Mouse (Mus musculus): ENCODE results near the gene Fam186b. TPM values are rescaled to one million over a fixed set of nuclear protein-coding genes. Genes with fewer than 3 reads are reported as not detected.

Fam186b gene
- not detected in 2 replicates for polyA plus RNA-seq (2012; ENCODE audit: low replicate concordance)

GRCm38 (mm10) chr15:99295484-99295981 is at the start of gene Fam186b:
Gene Fam186b (minus strand): TSS chr15:99295888.

GRCm38 (mm10) chr15:99294813-99295374 is 794 bp downstream of the Fam186b start, which contains the start of gene Prpf40b:
Gene Prpf40b (plus strand): TSS chr15:99295087.

DNA sequence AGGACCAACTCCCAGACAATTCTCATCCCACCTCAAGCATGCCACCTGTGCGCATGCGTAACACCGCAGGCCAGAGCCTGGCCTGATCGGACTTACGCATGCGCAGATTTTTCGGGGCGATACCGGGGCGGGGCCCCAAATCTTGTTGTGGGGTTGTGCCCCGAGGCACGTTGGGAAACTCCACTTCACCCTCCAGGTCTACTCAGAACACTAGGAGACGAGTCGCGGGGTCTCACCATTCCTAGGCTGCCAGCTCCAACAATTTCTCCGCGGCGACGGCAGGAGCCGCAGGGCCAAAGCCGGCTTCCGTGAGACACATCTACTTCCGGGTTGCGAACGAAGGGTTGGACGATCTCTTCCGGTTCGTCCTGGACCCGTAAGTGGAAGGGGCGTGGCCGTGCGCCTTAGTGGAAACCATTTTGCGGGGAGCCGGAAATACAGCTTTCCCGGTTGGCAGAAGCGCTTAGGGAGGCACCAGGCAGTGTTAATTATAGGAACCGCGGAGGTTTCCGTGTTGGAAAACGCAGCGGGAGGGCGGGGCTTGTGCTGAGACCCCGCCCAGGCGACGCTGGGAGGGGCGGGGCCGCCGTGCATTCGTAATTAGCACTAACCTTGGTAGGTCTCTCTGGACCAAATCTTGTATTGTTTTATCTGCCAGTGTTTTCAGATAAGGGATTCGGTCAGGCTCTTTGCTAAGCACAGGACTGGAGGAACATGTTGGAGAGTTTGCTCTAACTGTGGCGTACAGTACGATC is 43.9 kb downstream of the Fam186b start, which contains the start of gene Mcrs1:
TSS of gene Mcrs1 (minus strand) at position 336 of the 755 bp plus-strand sequence.

DNA sequence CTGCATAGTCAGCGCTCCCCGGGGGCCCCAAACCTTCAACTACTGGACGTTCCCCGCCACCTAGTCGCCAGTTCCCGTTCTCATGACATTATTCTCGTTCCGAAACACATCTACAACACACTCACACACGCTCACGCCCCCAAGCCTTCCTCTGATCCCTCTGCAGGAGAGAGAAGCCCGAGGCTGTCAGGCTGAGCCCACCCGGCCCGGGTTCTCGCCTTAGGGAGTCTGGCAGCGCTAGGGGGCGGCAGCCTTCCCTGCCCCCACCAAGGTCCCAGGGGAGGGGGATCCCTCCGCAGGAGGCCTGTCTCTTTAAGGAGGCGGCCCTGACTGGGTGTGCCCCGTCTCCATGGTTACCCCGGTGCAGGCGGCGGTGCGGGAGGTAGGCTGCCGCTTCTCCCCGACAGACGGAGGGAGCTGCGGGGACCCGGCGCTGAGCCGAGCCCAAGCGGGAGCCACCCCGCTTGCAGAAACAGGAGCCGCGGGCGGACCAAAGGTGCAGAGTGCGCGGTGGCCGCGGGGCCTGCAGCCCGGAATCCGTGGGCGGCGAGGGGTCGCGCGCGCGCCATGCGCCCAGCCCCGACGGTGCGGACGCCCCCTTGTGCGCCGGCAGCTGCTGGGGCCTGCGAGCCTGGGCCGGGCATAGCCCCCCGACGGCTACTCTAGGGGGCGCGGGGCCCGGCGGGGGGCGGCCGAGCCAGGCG is 71.3 kb downstream of the Fam186b start, which contains the start of gene Kcnh3:
TSS of gene Kcnh3 (plus strand) at position 654 of the 704 bp plus-strand sequence.

Other genes starting within 250 kb of the Fam186b start
- not detected in 2 replicates for gene Prph, start 240.7 kb downstream of the Fam186b start, polyA plus RNA-seq (2012; ENCODE audit: low replicate concordance)
- gene Troap, start 221.3 kb downstream of the Fam186b start, polyA plus RNA-seq (2012; ENCODE audit: low replicate concordance): 84.4 and 87.8 TPM in 2 replicates
- not detected in 2 replicates for gene C1ql4, start 208.1 kb downstream of the Fam186b start, polyA plus RNA-seq (2012; ENCODE audit: low replicate concordance)
- gene Dnajc22, start 202.7 kb downstream of the Fam186b start, polyA plus RNA-seq (2012; ENCODE audit: low replicate concordance): 0.11 TPM in 1 of 2 replicates, not detected in the other
- gene Spats2, start 170.0 kb downstream of the Fam186b start, polyA plus RNA-seq (2012; ENCODE audit: low replicate concordance): 0.27 and 0.60 TPM in 2 replicates
- 0.46 and 0.48 TPM in 2 replicates for gene Kcnh3, start 71.0 kb downstream of the Fam186b start, polyA plus RNA-seq (2012; ENCODE audit: low replicate concordance)
- 70.0 and 92.1 TPM in 2 replicates for gene Mcrs1, start 43.9 kb downstream of the Fam186b start, polyA plus RNA-seq (2012; ENCODE audit: low replicate concordance)
- 20.8 and 37.7 TPM in 2 replicates for gene Prpf40b, start 801 bp downstream of the Fam186b start, polyA plus RNA-seq (2012; ENCODE audit: low replicate concordance)
- 6.8 and 9.3 TPM in 2 replicates for gene Fmnl3, start 74.6 kb upstream of the Fam186b start, polyA plus RNA-seq (2012; ENCODE audit: low replicate concordance)
- gene Tmbim6, start 97.0 kb upstream of the Fam186b start, polyA plus RNA-seq (2012; ENCODE audit: low replicate concordance): 177 and 273 TPM in 2 replicates
- 6.2 and 9.8 TPM in 2 replicates for gene Nckap5l, start 161.9 kb upstream of the Fam186b start, polyA plus RNA-seq (2012; ENCODE audit: low replicate concordance)
- 3.8 and 5.3 TPM in 2 replicates for gene Bcdin3d, start 178.8 kb upstream of the Fam186b start, polyA plus RNA-seq (2012; ENCODE audit: low replicate concordance)
- gene Faim2, start 232.3 kb upstream of the Fam186b start, polyA plus RNA-seq (2012; ENCODE audit: low replicate concordance): 0.01 TPM in 1 of 2 replicates, not detected in the other